Mouse (Mus musculus) liver, postnatal 0 days (tissue): Measurements from ENCODE around the gene 0610030E20Rik.

Experiments used
- CTCF ChIP-seq: sonication (generic); IDR thresholded peaks from 2 replicates; pipeline ENCODE4 v1.5.1; 2016; ENCODE audit warnings: antibody characterized with exemption, low read depth
- EP300 ChIP-seq: IDR thresholded peaks from 2 replicates; pipeline ENCODE4 v1.6.1; 2016; ENCODE audit warnings: antibody characterized with exemption, low read depth, mild to moderate bottlenecking

GRCm38 (mm10) chr6:72313124-72313867, 33.8 kb upstream of the 0610030E20Rik start:
- no peak for TF ChIP-seq CTCF
- no peak for TF ChIP-seq EP300
